Comparison of ENCODE assay signal across 17 mouse cellular contexts in the genomic region with DNA sequence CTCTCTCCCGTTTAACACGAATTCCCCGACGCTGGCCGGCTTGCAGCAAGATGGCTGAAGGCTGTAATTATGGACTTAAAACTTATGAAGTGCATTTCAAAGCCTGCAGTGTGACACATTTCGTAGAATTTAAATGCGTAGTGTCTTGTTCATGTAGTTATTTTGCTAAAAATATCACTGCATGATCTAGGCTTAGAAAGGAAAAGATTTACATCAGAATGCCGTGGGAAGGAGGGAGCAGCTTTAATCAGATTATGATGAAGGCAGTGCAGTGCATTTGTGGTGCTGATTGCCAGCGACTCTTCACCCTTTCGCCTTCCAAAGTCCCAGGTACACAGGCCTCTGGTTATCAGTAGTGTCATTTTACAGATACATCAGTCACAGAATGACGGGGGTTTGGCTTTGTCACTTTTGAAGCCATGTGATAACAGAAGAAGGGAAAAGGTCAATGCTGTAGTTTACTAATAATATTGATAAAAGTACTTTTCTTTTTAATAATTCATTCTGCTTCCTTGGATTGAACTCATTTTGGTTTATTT. TPM values are rescaled to one million over a fixed set of nuclear protein-coding genes. Genes with fewer than 3 reads are reported as not detected.
DNase-seq lines count a peak whose midpoint lies in the region; ATAC-seq and TF ChIP-seq lines count a peak whose summit lies in the region.
"Had no signal": no experiment of that assay in that cellular context is flagged by ENCODE, and none has a peak within 500 bp of the region (broad histone marks: within the 10 kb centered on the region; RNA-seq: fewer than 3 reads in every experiment).

No protein-coding gene starts in this region.

- ATAC-seq in lung, postnatal 0 days: no peak
- no peak for ATAC-seq in liver, embryonic 13.5 days (ENCODE audit: low read depth)
- ATAC-seq: forebrain, embryonic 16.5 days had no signal

- no peak overlapping the region for H3K9ac ChIP-seq in lung, postnatal 0 days (replicated peaks; ENCODE audit: low read depth)
- no peak overlapping the region for H3K9ac ChIP-seq in liver, embryonic 13.5 days
- H3K9ac ChIP-seq: hindbrain, embryonic 12.5 days; limb, embryonic 13.5 days; neural tube, embryonic 13.5 days had no signal

- no peak for DNase-seq in heart, embryonic 10.5 days (ENCODE audit: low spot score)
- no peak for DNase-seq in heart, postnatal 4 days
- no peak for DNase-seq in lung, postnatal 0 days (ENCODE audit: low spot score)
- no peak for DNase-seq in lung, postnatal 36 days
- no peak for DNase-seq in liver, embryonic 13.5 days
- no peak for DNase-seq in cerebellum, adult 8-10 months
- no peak for DNase-seq in Muller cell, postnatal 12 days (ENCODE audit: inconsistent ontology term)
- DNase-seq: cerebellum, adult 9-10 months; gastrocnemius, postnatal 14 days; right cerebral cortex, postnatal 4 days; thymus, postnatal 25 days had no signal

- H3K36me3 ChIP-seq in heart, embryonic 10.5 days: peaks cover 46% of the 10 kb centered on the region
- H3K36me3 ChIP-seq in lung, postnatal 0 days (ENCODE audit: insufficient read depth, low read length): peaks cover 19% of the 10 kb centered on the region
- peaks cover 44% of the 10 kb centered on the region for H3K36me3 ChIP-seq in liver, embryonic 13.5 days

- H3K4me3 ChIP-seq in heart, embryonic 10.5 days: no peak overlapping the region
- H3K4me3 ChIP-seq in lung, postnatal 0 days (ENCODE audit: low read depth, low read length): no peak overlapping the region
- no peak overlapping the region for H3K4me3 ChIP-seq in liver, embryonic 13.5 days (replicated peaks)
- H3K4me3 ChIP-seq: hindbrain, embryonic 12.5 days; layer of hippocampus, adult 2 months; limb, embryonic 13.5 days; neural tube, embryonic 13.5 days had no signal

- no peak for TF ChIP-seq EP300 in lung, postnatal 0 days (IDR thresholded peaks at IDR 0.05)

- H3K27ac ChIP-seq in heart, embryonic 10.5 days: peak overlapping the region; percentile 59
- peak overlapping the region; percentile 39; the same call in 1 of the 2 replicates for H3K27ac ChIP-seq in lung, postnatal 0 days (ENCODE audit: low read length)
- H3K27ac ChIP-seq in liver, embryonic 13.5 days: peak overlapping the region; percentile 40
- H3K27ac ChIP-seq: hindbrain, embryonic 12.5 days; kidney, postnatal 0 days; layer of hippocampus, adult 2 months; limb, embryonic 13.5 days; neural tube, embryonic 13.5 days had no signal

- peaks cover 60% of the 10 kb centered on the region for H3K4me1 ChIP-seq in heart, embryonic 10.5 days
- peaks cover 28% of the 10 kb centered on the region; the same call in 1 of the 2 replicates for H3K4me1 ChIP-seq in lung, postnatal 0 days (ENCODE audit: insufficient read depth, low read depth, low read length)
- H3K4me1 ChIP-seq in liver, embryonic 13.5 days (replicated peaks): peaks cover 82% of the 10 kb centered on the region

- H3K4me2 ChIP-seq in lung, postnatal 0 days (replicated peaks; ENCODE audit: low read depth, low read length): no peak overlapping the region
- no peak overlapping the region for H3K4me2 ChIP-seq in liver, embryonic 13.5 days
- H3K4me2 ChIP-seq: hindbrain, embryonic 12.5 days; limb, embryonic 13.5 days; neural tube, embryonic 13.5 days had no signal

- H3K9me3 ChIP-seq in heart, embryonic 10.5 days: no peaks in the 10 kb centered on the region
- H3K9me3 ChIP-seq in lung, postnatal 0 days (ENCODE audit: low read length): no peaks in the 10 kb centered on the region
- H3K9me3 ChIP-seq in liver, embryonic 13.5 days (replicated peaks): no peaks in the 10 kb centered on the region
- H3K9me3 ChIP-seq: hindbrain, embryonic 12.5 days; limb, embryonic 13.5 days; neural tube, embryonic 13.5 days had no signal

- no peak for TF ChIP-seq CTCF in lung, postnatal 0 days (IDR thresholded peaks at IDR 0.05)

- 66% methylated on average over 11 of the region's 11 CpGs for WGBS in heart, embryonic 10.5 days
- 76% methylated on average over 11 of the region's 11 CpGs for WGBS in lung, postnatal 0 days
- 61% methylated on average over 11 of the region's 11 CpGs for WGBS in liver, embryonic 13.5 days (ENCODE audit: insufficient replicate concordance)

- H3K27me3 ChIP-seq in heart, embryonic 10.5 days (ENCODE audit: insufficient read depth, poor library complexity, severe bottlenecking): no peaks in the 10 kb centered on the region
- no peaks in the 10 kb centered on the region for H3K27me3 ChIP-seq in lung, postnatal 0 days (replicated peaks; ENCODE audit: insufficient read depth, low read length)
- H3K27me3 ChIP-seq in liver, embryonic 13.5 days: no peaks in the 10 kb centered on the region
- H3K27me3 ChIP-seq: hindbrain, embryonic 12.5 days; limb, embryonic 13.5 days; neural tube, embryonic 13.5 days had no signal

RNA-seq across cellular contexts. Expression of a gene that starts 7.4 kb away (rescaled TPM):
- 11.2 and 11.8 TPM in 2 replicates for polyA plus RNA-seq in heart, embryonic 10.5 days (2016; fragmentation: Nextera tagmentation; extraction: Ambion mirVana)
- total RNA-seq in heart, postnatal 4 days (2021): 10 to 100 TPM; 18.6 to 19.4 TPM
- 14.7 and 14.9 TPM in 2 replicates for polyA plus RNA-seq in lung, postnatal 0 days (2015; fragmentation: Nextera tagmentation; extraction: Ambion mirVana)
- polyA plus RNA-seq in liver, embryonic 13.5 days (2015; fragmentation: Nextera tagmentation; extraction: Ambion mirVana): 5.3 and 5.6 TPM in 2 replicates

RNA-seq across cellular contexts. Expression of a gene that starts 53.2 kb away (rescaled TPM):
- polyA plus RNA-seq in heart, embryonic 10.5 days (2016; fragmentation: Nextera tagmentation; extraction: Ambion mirVana): 41.9 and 60.6 TPM in 2 replicates
- 100 to 1,000 TPM; 312 to 353 TPM for total RNA-seq in heart, postnatal 4 days (2021)
- polyA plus RNA-seq in lung, postnatal 0 days (2015; fragmentation: Nextera tagmentation; extraction: Ambion mirVana): 50.1 and 50.7 TPM in 2 replicates
- polyA plus RNA-seq in liver, embryonic 13.5 days (2015; fragmentation: Nextera tagmentation; extraction: Ambion mirVana): 4.8 and 6.2 TPM in 2 replicates
